Mouse (Mus musculus) kidney, postnatal 25 days (tissue): ENCODE measurements around the gene Ccdc78.

Experiments
- DNase-seq, 2 experiments: peaks; one replicate each; pipeline ENCODE4 v3.0.0; 2021; ENCODE audit warnings: mixed read lengths in 2 of 2

The Ccdc78 gene

DNA sequence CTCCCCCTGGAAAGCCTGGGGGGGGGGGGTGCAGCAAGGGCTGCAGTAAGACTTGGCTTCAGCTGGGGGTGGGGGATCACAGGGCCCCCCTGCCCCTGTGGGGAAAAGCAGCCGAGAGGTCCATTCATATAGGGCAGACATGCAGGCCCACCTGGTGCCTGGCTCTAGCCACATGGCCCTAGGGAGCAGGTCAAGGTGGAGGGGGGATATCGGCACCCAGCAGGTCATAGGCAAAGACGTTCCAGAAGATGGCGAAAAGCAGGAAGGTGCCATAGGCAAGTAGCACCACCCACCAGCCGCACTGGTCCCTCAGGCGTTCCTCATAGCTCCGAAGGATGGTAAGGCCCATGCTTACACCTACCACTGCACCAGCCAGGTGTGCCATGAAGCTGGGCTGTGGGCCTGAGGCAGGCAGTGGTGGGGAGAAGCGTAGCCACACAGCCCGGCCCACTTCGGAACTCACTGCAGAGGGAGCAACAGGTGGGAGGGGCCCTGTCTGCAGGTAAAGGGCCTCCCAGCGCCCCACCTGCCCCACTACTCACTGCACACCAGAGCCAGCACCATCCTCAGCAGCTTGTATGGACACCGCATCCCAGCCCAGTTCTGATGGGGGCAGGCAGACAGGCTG is 48.3 kb downstream of the Ccdc78 start:
- peak in 1 of 2 experiments; percentile 42 for DNase-seq

DNA sequence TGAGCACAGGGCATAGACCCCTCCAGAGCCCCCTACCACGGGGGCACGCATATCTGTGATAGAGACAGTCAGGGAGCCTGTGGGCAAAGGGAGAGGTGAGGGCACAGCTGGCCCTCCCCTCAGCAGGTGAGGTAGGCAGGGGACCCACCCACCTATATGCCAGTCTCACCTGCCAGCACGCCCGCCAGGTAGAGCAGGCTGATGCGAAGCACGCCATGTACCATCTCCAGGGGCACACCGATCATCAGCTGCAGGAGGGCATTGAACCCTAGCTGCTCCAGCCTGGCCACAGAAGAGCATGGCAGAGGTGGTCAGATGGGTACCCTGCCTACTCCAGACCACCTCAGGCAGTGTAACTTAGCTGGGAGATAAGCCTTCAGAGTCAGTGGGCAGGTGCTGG is 48.9 kb downstream of the Ccdc78 start:
- no peak for DNase-seq

DNA sequence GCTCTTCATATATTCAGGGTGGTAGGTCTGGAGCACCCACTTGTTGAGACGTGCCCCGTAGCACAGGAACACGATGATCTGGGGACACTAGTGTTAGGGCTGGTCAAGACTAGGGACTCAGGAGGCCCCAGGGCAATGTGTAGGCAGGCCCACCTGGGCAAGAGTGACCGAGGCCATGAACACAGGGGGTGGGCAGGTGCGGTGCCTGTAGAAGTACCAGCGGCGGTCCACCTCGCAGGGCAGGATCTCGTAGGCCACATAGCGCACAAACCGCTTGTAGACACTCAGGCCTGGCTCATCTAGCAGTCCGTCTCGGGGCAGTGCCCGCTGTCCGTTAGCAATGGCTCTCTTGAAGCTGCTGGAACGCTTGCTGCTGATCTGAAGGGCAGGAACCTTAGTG is 49.4 kb downstream of the Ccdc78 start:
- DNase-seq = no peak

DNA sequence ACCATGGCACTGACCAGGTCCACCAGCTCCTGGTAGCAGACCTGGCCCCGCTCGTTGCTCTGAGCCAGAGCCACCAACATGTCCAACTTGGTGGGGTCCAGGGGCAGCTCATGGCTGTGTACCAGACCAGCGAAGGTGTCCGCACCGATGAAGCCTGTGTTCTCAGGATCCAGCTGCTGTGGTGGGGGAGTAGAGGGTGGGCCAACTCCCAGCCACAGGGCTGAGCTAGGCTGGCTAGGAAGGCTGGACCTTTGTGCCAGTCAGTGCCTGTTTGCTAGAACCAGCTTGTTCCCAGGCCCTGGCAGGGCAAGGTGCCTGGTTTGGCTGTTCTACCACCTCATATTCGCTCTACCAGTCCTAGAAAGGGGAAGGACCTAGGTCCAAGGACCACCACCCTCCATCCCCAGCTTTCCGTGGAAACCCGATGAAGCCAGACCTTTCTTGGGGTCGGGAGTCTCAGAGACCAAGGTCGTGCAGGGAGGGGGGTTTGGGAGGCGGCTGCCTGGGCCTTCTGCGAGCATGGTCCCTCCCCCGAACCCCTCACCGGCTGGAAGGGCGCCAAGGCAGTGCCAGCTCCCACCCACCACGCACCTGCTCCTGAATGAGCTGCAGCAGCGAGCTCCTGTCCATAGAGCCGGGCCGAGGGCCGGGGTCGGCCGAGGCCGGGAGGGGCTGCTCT is 50.2 kb downstream of the Ccdc78 start:
- DNase-seq = peak in 1 of 2 experiments; percentile 74

DNA sequence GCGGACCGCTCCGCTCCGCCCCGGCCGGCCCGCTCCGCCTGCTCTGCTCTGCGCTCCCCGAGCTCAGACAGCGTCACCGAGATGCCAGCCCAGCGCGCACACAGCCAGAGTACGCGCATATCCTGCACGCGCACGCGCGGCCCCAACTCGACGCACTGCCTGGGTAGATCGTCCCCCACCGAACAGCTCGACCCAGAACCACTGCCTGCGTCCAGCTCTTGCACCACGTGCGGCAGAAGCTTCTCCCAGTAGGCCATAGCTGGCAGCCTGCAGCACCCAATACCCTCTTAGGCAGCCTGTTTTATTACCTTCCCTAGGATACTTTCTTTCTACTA is 50.7 kb downstream of the Ccdc78 start, which contains the start of gene Rhbdl1:
Gene Rhbdl1, minus strand, starts transcription at position 220 of the 335 bp plus-strand sequence.
- peak; percentile 72 to 89 for DNase-seq

DNA sequence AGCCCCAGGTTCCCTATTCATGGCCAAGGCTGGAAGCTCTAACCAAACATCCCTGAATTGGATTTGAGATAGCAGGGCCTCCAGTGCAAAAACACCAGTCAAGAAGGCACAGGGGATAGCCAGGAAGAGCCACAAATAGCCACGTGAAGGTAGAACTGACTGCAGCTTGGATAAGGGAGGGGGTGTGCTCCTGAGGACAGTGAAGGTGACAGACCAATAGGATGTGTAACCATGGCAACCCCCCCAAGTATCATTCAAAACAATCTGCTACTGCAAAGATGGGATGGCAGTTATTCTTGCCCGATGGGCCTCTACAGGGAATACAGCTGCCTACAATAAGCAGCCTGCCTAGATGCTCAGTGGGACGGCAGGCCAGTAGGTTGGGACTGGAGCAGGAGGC is 51.2 kb downstream of the Ccdc78 start:
- DNase-seq = no peak

DNA sequence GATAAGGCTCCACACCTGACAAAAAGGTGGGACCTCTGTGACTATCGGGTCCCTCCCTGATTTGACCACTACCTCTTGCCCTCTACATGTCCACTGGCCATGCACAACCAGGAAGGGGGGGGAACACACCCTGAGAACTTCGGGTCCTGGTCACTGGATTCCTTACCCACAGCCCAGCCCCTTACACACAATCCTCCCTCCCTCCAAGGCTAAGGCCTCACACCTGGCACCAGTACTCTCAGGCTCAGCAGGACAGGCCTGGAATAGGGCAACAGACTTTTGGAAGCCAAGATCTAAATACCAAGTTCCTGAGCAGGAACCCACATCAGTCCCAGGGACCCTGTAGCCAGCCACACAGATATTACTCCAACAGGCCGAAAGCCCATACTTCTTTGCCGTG is 52.5 kb downstream of the Ccdc78 start:
- peak in 1 of 2 experiments; percentile 38 for DNase-seq

DNA sequence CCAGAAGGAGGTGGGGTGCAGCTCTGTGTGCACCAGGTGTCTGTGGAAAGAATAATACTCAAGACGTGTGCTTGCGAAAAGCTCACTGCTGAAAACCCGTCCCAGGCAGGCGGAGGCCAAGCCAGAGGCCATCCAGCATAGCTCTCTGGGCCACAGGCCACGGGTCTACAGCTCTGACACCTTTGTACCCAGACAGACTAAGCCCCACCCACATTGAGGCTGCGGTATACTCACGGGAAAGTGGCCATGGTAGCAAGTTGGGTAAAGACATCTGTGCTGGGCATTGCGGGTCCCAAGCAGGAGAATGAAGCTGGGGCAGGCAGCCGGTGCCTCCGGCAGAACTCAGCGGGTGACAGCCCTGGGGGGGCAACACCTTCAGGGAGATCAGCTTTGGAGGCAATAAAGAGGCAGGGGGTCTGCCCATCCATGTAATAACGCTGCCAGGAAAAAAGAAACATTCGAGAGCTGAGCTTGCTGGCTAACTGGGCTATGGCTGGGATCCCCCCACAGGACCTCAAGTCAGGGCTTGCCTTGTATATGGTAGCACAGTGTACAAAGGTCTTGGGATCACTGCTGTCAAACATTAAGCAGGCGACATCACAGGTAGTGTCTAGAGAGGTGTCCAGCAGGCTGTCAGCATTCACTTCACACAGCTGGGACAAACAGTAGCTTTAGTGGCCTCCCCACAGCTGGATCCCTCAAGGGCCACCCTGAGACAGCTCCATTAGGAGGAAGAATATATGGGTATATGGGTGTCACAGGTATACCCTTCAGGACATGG is 53.3 kb downstream of the Ccdc78 start:
- peak; percentile 71 to 85 for DNase-seq
